In the genomic region with DNA sequence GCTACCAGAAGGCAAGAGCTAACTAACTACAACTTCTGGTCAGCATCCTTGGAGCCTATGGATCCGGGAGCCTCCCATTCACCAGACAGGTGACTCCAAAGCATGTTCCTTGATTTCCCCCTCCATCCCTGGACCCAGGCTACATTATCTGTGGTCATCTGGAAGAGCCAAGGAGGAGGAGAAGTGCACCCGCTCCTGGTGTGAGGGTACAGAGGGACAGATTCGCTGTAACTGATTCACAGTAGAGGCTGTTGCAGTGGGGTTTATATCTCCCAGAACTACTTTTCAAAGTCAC, we compare ENCODE assay signal across 8 mouse cellular contexts. TPM values are rescaled to one million over a fixed set of nuclear protein-coding genes. Genes with fewer than 3 reads are reported as not detected.
DNase-seq lines count a peak whose midpoint lies in the region; ATAC-seq and TF ChIP-seq lines count a peak whose summit lies in the region.

No protein-coding gene starts in this region.

- no peak for TF ChIP-seq RAD21 in CH12.LX (IDR thresholded peaks at IDR 0.05; ENCODE audit: low read depth, low read length)

- in situ Hi-C loops in CH12.LX (cut with MboI; ENCODE audit: low pct_ligation_motif_present, low pct_unique_long_range_greater_than_20kb, low sequenced_read_pairs), result loop anchor here (10.0 kb wide), 2 partner anchors 269 to 339 kb away; no protein-coding TSS in a partner anchor

- peak overlapping the region; percentile 91 for H3K9ac ChIP-seq in heart, adult 2 months (ENCODE audit: low read depth, low read length)
- H3K9ac ChIP-seq in CH12.LX (ENCODE audit: insufficient read depth, low read depth), result peak overlapping the region; percentile 89
- H3K9ac ChIP-seq in forebrain, embryonic 15.5 days (replicated peaks), result peak overlapping the region; percentile 96
- peak overlapping the region; percentile 99 for H3K9ac ChIP-seq in liver, postnatal 0 days (replicated peaks)

- 0% methylated on average over 3 of the region's 3 CpGs for WGBS in heart, adult 2 months
- WGBS in forebrain, embryonic 15.5 days, result 0% methylated on average over 3 of the region's 3 CpGs
- 0% methylated on average over 3 of the region's 3 CpGs for WGBS in liver, postnatal 0 days (ENCODE audit: insufficient replicate concordance)

- TF ChIP-seq POLR2A in heart, adult 2 months (IDR thresholded peaks at IDR 0.05; ENCODE audit: insufficient read depth, low read depth, low read length), result no peak
- TF ChIP-seq POLR2A in CH12.LX (IDR thresholded peaks at IDR 0.05; ENCODE audit: low read depth, low read length), result no peak

- TF ChIP-seq CTCF in heart, adult 2 months (IDR thresholded peaks at IDR 0.05), result no peak
- TF ChIP-seq CTCF in CH12.LX (conservative IDR thresholded peaks at IDR 0.05 in 1 of 2, IDR thresholded peaks at IDR 0.05 in 1 of 2; ENCODE audit: low read depth in 2 of 2, low read length in 2 of 2), result no peak
- TF ChIP-seq CTCF in liver, postnatal 0 days (IDR thresholded peaks at IDR 0.05; ENCODE audit: low read depth), result no peak

- ATAC-seq in forebrain, embryonic 15.5 days (replicated peaks), result no peak
- peak; percentile 10 for ATAC-seq in liver, postnatal 0 days

- DNase-seq in heart, adult 2 months, result no peak
- no peak for DNase-seq in heart, postnatal 10 days
- DNase-seq in CH12.LX (ENCODE audit: extremely low read depth), result no peak
- no peak for DNase-seq in liver, postnatal 0 days
- no peak for DNase-seq in adrenal gland, postnatal 4 days (ENCODE audit: low spot score in 2 of 2)
- no peak for DNase-seq in adrenal gland, adult (ENCODE audit: inconsistent age in 2 of 2, low spot score in 1 of 2)
- DNase-seq in left cerebral cortex, postnatal 14 days (ENCODE audit: low spot score in 2 of 2), result no peak

- peaks cover 4% of the 10 kb centered on the region for H3K4me1 ChIP-seq in heart, adult 2 months (ENCODE audit: control insufficient read depth, insufficient read depth, low read length)
- peaks cover 6 to 44% of the 10 kb centered on the region in 2 experiments for H3K4me1 ChIP-seq in CH12.LX (ENCODE audit: control insufficient read depth in 1 of 2, insufficient read depth in 2 of 2)
- peaks cover 29% of the 10 kb centered on the region for H3K4me1 ChIP-seq in forebrain, embryonic 15.5 days
- peaks cover 19% of the 10 kb centered on the region for H3K4me1 ChIP-seq in liver, postnatal 0 days (ENCODE audit: insufficient read depth)

- TF ChIP-seq EP300 in heart, adult 2 months (IDR thresholded peaks at IDR 0.05; ENCODE audit: insufficient read depth, low read depth, low read length), result no peak
- no peak for TF ChIP-seq EP300 in CH12.LX (IDR thresholded peaks at IDR 0.05; ENCODE audit: low read length)
- no peak for TF ChIP-seq EP300 in liver, postnatal 0 days (IDR thresholded peaks at IDR 0.05; ENCODE audit: low read depth)

- H3K4me2 ChIP-seq in CH12.LX (ENCODE audit: insufficient read depth, low read depth, poor library complexity, severe bottlenecking), result peak overlapping the region; percentile 49
- peak overlapping the region; percentile 87 for H3K4me2 ChIP-seq in forebrain, embryonic 15.5 days (replicated peaks)
- H3K4me2 ChIP-seq in liver, postnatal 0 days (ENCODE audit: low read depth, low read length), result peak overlapping the region; percentile 92

- intact Hi-C loops in heart, adult 2 months (cut with DNase I), result loop anchor here (10.0 kb wide), 1 partner anchor 379 kb away; the partner anchor contains the start of gene Mapkapk2
- intact Hi-C loops in heart, postnatal 10 days (cut with DNase I), result no loop called here
- intact Hi-C loops in left cerebral cortex, postnatal 14 days (cut with DNase I), result loop anchor here (2.0 kb wide), 1 partner anchor 69 kb away; no protein-coding TSS in a partner anchor

- H3K36me3 ChIP-seq in heart, adult 2 months (ENCODE audit: control insufficient read depth, insufficient read depth, low read length), result peaks cover 24% of the 10 kb centered on the region
- H3K36me3 ChIP-seq in CH12.LX (replicated peaks in 1 of 2; ENCODE audit: control insufficient read depth in 1 of 2, insufficient read depth in 1 of 2, low read length in 1 of 2), result peaks cover 0 to 14% of the 10 kb centered on the region in 2 experiments
- H3K36me3 ChIP-seq in forebrain, embryonic 15.5 days, result peaks cover 6% of the 10 kb centered on the region; the same call in 1 of the 2 replicates
- peaks cover 21% of the 10 kb centered on the region for H3K36me3 ChIP-seq in liver, postnatal 0 days (replicated peaks; ENCODE audit: insufficient read depth, low read length)

- H3K27ac ChIP-seq in heart, adult 2 months, result peak overlapping the region; percentile 96
- peak overlapping the region; percentile 16; the same call in 1 of the 2 replicates for H3K27ac ChIP-seq in CH12.LX (ENCODE audit: insufficient read depth, low read depth)
- peak overlapping the region; percentile 90 for H3K27ac ChIP-seq in forebrain, embryonic 15.5 days (replicated peaks)
- peak overlapping the region; percentile 83 for H3K27ac ChIP-seq in liver, postnatal 0 days (ENCODE audit: low read depth)

- H3K4me3 ChIP-seq in heart, adult 2 months, result peak overlapping the region; percentile 89
- H3K4me3 ChIP-seq in CH12.LX (replicated peaks in 1 of 3; ENCODE audit: low read depth in 2 of 3, low read length in 2 of 3, poor library complexity in 1 of 3), result peak overlapping the region; percentile 92 to 98 (median 93)
- H3K4me3 ChIP-seq in forebrain, embryonic 15.5 days, result peak overlapping the region; percentile 92
- peak overlapping the region; percentile 100 for H3K4me3 ChIP-seq in liver, postnatal 0 days (ENCODE audit: low read depth, low read length)

- dilution Hi-C loops in CH12.LX (cut with MboI; ENCODE audit: extremely low pct_ligation_motif_present, extremely low pct_unique_long_range_greater_than_20kb, low sequenced_read_pairs), result no loop called here

- no peaks in the 10 kb centered on the region; the same call in 1 of the 2 replicates for H3K79me2 ChIP-seq in heart, adult 2 months (replicated peaks; ENCODE audit: control insufficient read depth, insufficient read depth, low read length)
- H3K79me2 ChIP-seq in CH12.LX (replicated peaks; ENCODE audit: control insufficient read depth, extremely low read depth, insufficient read depth, poor library complexity, severe bottlenecking), result peaks cover 15% of the 10 kb centered on the region

- no peaks in the 10 kb centered on the region for H3K27me3 ChIP-seq in heart, adult 2 months (ENCODE audit: control insufficient read depth, insufficient read depth, low read length)
- H3K27me3 ChIP-seq in CH12.LX (replicated peaks), result no peaks in the 10 kb centered on the region
- no peaks in the 10 kb centered on the region for H3K27me3 ChIP-seq in forebrain, embryonic 15.5 days
- H3K27me3 ChIP-seq in liver, postnatal 0 days (ENCODE audit: insufficient read depth, low read length), result no peaks in the 10 kb centered on the region

- no peaks in the 10 kb centered on the region for H3K9me3 ChIP-seq in CH12.LX (replicated peaks; ENCODE audit: low read length)
- H3K9me3 ChIP-seq in forebrain, embryonic 15.5 days, result no peaks in the 10 kb centered on the region
- no peaks in the 10 kb centered on the region for H3K9me3 ChIP-seq in liver, postnatal 0 days (ENCODE audit: low read length)

RNA-seq across cellular contexts. Expression of gene Gm29427, which starts 0.6 kb away (rescaled TPM):
- total RNA-seq in heart, adult 2 months (2021), result under 1 TPM; 0.14 to 0.16 TPM
- polyA plus RNA-seq in heart, adult 2 months (2012; rRNA removed), result 0.14 and 0.32 TPM in 2 replicates
- not detected for total RNA-seq in heart, postnatal 10 days (2021)
- not detected in 2 replicates for total RNA-seq in CH12.LX (2012; rRNA removed)
- not detected in 2 replicates for total RNA-seq in CH12.LX (2014; rRNA removed)
- not detected in 2 replicates for polyA plus RNA-seq in CH12.LX (2012; ENCODE audit: insufficient read length, low read depth)
- polyA plus RNA-seq in forebrain, embryonic 15.5 days (2015; fragmentation: Nextera tagmentation; extraction: Ambion mirVana), result 0.13 TPM in 1 of 2 replicates, not detected in the other
- polyA plus RNA-seq in liver, postnatal 0 days (2015; fragmentation: Nextera tagmentation; extraction: Ambion mirVana), result 0.07 TPM in 1 of 2 replicates, not detected in the other
- total RNA-seq in adrenal gland, postnatal 4 days (2021), result under 1 TPM in 1 of 2 experiments, not detected in 1; 0.17 TPM
- under 1 TPM in 1 of 2 experiments, not detected in 1; 0.62 TPM for total RNA-seq in left cerebral cortex, postnatal 14 days (2021)

RNA-seq across cellular contexts. Expression of gene Yod1, which starts 1.0 kb away (rescaled TPM):
- 1 to 10 TPM; 3.7 to 4.9 TPM for total RNA-seq in heart, adult 2 months (2021)
- polyA plus RNA-seq in heart, adult 2 months (2012; rRNA removed), result 1.2 and 2.2 TPM in 2 replicates
- 1 to 10 TPM; 5.6 to 7.0 TPM for total RNA-seq in heart, postnatal 10 days (2021)
- 3.6 and 4.7 TPM in 2 replicates for total RNA-seq in CH12.LX (2012; rRNA removed)
- total RNA-seq in CH12.LX (2014; rRNA removed), result 5.4 and 6.5 TPM in 2 replicates
- 4.5 and 5.2 TPM in 2 replicates for polyA plus RNA-seq in CH12.LX (2012; ENCODE audit: insufficient read length, low read depth)
- polyA plus RNA-seq in forebrain, embryonic 15.5 days (2015; fragmentation: Nextera tagmentation; extraction: Ambion mirVana), result 19.3 and 20.1 TPM in 2 replicates
- polyA plus RNA-seq in liver, postnatal 0 days (2015; fragmentation: Nextera tagmentation; extraction: Ambion mirVana), result 17.3 and 20.3 TPM in 2 replicates
- 10 to 100 TPM in 1 of 2 experiments, 1 to 10 TPM in 1; 9.7 to 10.3 TPM for total RNA-seq in adrenal gland, postnatal 4 days (2021)
- total RNA-seq in left cerebral cortex, postnatal 14 days (2021), result 10 to 100 TPM; 12.9 to 13.6 TPM

RNA-seq across cellular contexts. Expression of gene Pfkfb2, which starts 12.9 kb away (rescaled TPM):
- total RNA-seq in heart, adult 2 months (2021), result 10 to 100 TPM; 82.5 to 96.6 TPM
- polyA plus RNA-seq in heart, adult 2 months (2012; rRNA removed), result 31.9 and 58.5 TPM in 2 replicates
- total RNA-seq in heart, postnatal 10 days (2021), result 10 to 100 TPM; 40.5 to 42.7 TPM
- total RNA-seq in CH12.LX (2012; rRNA removed) (4.3 and 4.4 TPM in 2 replicates), CH12.LX (2014; rRNA removed) (3.3 and 3.7 TPM in 2 replicates)
- polyA plus RNA-seq in CH12.LX (2012; ENCODE audit: insufficient read length, low read depth), result 6.9 and 7.1 TPM in 2 replicates
- 24.9 and 25.6 TPM in 2 replicates for polyA plus RNA-seq in forebrain, embryonic 15.5 days (2015; fragmentation: Nextera tagmentation; extraction: Ambion mirVana)
- polyA plus RNA-seq in liver, postnatal 0 days (2015; fragmentation: Nextera tagmentation; extraction: Ambion mirVana), result 2.0 and 2.6 TPM in 2 replicates
- total RNA-seq in adrenal gland, postnatal 4 days (2021), result 10 to 100 TPM; 26.8 to 27.3 TPM
- 10 to 100 TPM; 40.1 to 41.9 TPM for total RNA-seq in left cerebral cortex, postnatal 14 days (2021)

RNA-seq across cellular contexts. Expression of gene AA986860, which starts 15.6 kb away (rescaled TPM):
- under 1 TPM; 0.43 to 0.47 TPM for total RNA-seq in heart, adult 2 months (2021)
- polyA plus RNA-seq in heart, adult 2 months (2012; rRNA removed), result 0.41 and 0.82 TPM in 2 replicates
- total RNA-seq in heart, postnatal 10 days (2021), result under 1 TPM; 0.57 to 0.62 TPM
- 0.08 and 0.25 TPM in 2 replicates for total RNA-seq in CH12.LX (2012; rRNA removed)
- 0.28 and 0.34 TPM in 2 replicates for total RNA-seq in CH12.LX (2014; rRNA removed)
- polyA plus RNA-seq in CH12.LX (2012; ENCODE audit: insufficient read length, low read depth), result 0.34 and 0.61 TPM in 2 replicates
- polyA plus RNA-seq in forebrain, embryonic 15.5 days (2015; fragmentation: Nextera tagmentation; extraction: Ambion mirVana), result 0.53 and 0.56 TPM in 2 replicates
- 1.1 and 1.4 TPM in 2 replicates for polyA plus RNA-seq in liver, postnatal 0 days (2015; fragmentation: Nextera tagmentation; extraction: Ambion mirVana)
- total RNA-seq in adrenal gland, postnatal 4 days (2021), result 1 to 10 TPM; 2.0 to 3.3 TPM
- 1 to 10 TPM; 1.6 TPM for total RNA-seq in left cerebral cortex, postnatal 14 days (2021)

RNA-seq across cellular contexts. Expression of gene C4bp, which starts 54.7 kb away (rescaled TPM):
- total RNA-seq in heart, adult 2 months (2021), result not detected
- polyA plus RNA-seq in heart, adult 2 months (2012; rRNA removed), result not detected in 2 replicates
- not detected for total RNA-seq in heart, postnatal 10 days (2021)
- total RNA-seq in CH12.LX (2012; rRNA removed) (not detected in 2 replicates), CH12.LX (2014; rRNA removed) (0.26 TPM in 1 of 2 replicates, not detected in the other)
- polyA plus RNA-seq in CH12.LX (2012; ENCODE audit: insufficient read length, low read depth), result not detected in 2 replicates
- polyA plus RNA-seq in forebrain, embryonic 15.5 days (2015; fragmentation: Nextera tagmentation; extraction: Ambion mirVana), result not detected in 2 replicates
- polyA plus RNA-seq in liver, postnatal 0 days (2015; fragmentation: Nextera tagmentation; extraction: Ambion mirVana), result 10.0 and 10.8 TPM in 2 replicates
- 1 to 10 TPM in 1 of 2 experiments, under 1 TPM in 1; 0.50 to 4.1 TPM for total RNA-seq in adrenal gland, postnatal 4 days (2021)
- not detected for total RNA-seq in left cerebral cortex, postnatal 14 days (2021)

Comparison
In these comparisons a context has a peak if more than half of its experiments do, and no peak if none do; other contexts are left out.
1. H3K27ac ChIP-seq: peak in every context shown above with its lines; median percentile 96 in heart, adult 2 months; 90 in forebrain, embryonic 15.5 days; 83 in liver, postnatal 0 days; 16 in CH12.LX.
2. RNA of gene Pfkfb2, which starts 12.9 kb away (total RNA-seq): 82.5 to 96.6 TPM in heart, adult 2 months, 40.5 to 42.7 TPM in heart, postnatal 10 days, 40.1 to 41.9 TPM in left cerebral cortex, postnatal 14 days and 26.8 to 27.3 TPM in adrenal gland, postnatal 4 days; 3.3 to 4.4 TPM in CH12.LX; every median in the first group is over 4 times any median in the second.
3. Peak in every context shown above with its lines, with median percentiles within 50 percentile points of each other: H3K4me3 ChIP-seq, H3K9ac ChIP-seq and H3K4me2 ChIP-seq.